Mouse (Mus musculus): ENCODE measurements around the gene Lrrc25.

Gene Lrrc25

GRCm38 (mm10) chr8:70648921-70649320 lies 33.0 kb downstream of the Lrrc25 start:
- no peak for DNase-seq

- peak; percentile 82 to 89 for DNase-seq
These were observed 33.4 kb downstream of the Lrrc25 start for GRCm38 (mm10) chr8:70649324-70649723.

DNA sequence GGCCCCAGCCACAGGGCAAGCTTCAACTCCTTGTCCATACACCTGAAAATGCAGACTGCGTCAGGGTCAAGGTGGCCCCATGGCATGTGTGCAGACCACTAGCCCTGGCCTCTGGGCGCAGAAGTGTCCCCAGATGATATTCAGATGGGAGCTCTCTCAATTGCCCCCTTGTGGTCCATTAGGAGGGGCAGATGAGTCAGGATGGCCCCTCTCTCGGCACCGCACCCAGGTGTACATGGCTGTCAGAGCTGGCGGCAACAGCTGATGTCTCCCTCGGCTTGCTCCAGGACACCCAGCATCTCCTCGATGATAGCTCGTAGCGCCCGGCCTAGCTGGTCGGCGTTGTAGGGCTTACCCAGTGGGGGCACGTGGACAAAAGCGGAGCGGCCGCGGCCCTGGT lies 34.4 kb downstream of the Lrrc25 start:
- DNase-seq: no peak

DNA sequence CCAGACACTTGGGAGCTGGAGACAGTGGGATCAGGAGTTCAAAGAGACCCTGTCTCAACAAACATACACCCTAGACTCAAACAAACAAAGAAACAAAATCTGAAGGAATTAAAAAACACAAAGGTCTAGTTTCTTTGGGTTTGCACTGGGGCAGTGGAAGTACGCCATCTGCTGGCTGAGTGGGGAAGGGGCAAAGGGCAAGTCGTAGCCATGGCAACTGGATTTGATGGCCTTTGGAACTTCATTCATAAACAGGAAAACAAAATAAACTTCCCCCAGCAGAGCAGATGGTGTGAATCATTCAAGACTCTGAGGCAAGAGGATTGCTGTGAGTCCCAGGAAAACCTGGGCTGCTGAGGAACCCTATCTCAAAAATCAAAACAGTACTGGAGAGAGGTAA lies 37.3 kb downstream of the Lrrc25 start:
- peak; percentile 78 to 83 for DNase-seq

DNA sequence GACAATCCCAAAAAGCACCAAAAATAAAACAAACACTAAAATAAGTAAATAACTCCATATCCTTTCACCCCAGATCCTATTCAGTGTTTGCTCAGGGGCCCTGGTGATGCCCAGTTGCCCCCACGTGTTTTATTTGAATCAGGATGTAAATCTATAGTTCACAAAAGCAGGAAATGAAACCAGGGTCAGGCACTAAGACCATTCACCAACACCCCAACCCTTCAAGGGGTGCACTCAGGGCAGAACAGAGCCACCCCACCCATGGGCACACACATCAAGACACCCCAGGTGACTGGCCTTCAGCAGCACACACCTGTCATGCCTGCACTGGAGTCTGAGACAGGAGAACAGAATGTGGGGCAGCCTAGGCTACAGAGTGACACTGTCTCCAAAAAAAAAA lies 38.2 kb downstream of the Lrrc25 start:
- DNase-seq: no peak

DNA sequence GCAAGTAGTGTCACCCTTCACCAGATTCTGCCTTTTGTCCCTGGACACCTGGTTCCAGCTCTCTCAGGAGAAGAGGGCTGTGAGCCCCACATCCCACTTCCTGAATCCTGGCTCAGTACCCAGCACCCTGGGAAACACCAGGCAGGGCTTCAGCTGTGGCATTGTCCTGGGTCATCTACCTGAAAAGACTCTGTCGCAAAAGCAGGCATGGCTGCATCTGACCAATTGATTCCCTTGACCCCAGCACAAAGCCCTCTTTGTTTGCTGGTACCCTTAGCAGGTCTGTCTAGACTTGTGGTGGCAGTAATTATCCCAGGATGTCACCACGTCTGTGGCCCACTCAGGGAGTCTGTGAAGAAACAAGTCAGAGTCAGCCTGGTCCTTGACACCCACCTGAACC lies 39.5 kb downstream of the Lrrc25 start:
- no peak for DNase-seq

DNA sequence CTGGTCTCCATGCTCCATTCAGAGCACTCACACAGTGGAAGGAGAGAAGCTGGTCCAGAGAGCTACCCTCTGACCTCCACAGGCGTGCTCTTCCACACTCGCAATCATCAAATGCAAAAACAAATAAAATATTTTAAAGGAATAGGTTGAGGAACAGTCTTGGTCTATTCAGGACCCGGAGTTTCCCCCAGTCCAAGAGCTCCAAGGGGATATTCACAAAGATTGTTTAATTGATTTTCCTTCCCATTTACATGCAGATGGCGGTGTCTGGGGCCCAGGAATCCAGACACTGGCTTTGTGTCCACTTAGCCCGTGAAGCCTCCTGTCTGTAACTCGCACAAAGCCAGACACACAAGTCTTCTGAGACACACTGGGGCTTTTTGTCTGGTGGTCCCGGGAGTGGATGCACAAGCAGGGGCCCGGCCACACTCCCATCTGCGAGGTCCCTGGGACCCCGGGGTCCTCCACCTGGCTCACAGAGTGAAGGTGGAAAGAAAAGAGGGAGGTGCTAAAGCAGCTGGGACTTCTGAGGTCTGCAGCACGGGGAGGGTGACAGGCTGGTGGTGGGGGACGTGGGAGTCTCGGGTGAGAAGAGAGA lies 40.3 kb downstream of the Lrrc25 start:
- DNase-seq: no peak

DNA sequence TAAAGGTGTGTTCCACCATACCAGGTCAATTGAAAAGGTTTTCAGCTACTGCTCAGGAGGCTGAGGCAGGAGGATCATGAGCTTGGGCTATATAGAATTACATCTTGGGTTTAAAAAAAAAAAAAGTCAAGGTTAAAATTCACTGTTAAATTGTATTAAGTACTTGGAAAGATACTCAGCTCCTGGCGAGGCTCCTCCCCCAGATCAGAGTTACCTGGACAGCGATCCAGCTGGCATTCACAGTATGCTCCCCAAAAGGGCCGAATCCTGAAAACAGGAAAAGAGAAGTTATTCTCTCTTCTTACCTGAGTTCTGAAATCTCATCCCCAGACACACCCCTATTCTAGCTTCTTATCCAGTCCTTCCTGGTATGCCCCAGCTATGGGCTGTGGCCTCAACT lies 41.3 kb downstream of the Lrrc25 start:
- no peak for DNase-seq

DNA sequence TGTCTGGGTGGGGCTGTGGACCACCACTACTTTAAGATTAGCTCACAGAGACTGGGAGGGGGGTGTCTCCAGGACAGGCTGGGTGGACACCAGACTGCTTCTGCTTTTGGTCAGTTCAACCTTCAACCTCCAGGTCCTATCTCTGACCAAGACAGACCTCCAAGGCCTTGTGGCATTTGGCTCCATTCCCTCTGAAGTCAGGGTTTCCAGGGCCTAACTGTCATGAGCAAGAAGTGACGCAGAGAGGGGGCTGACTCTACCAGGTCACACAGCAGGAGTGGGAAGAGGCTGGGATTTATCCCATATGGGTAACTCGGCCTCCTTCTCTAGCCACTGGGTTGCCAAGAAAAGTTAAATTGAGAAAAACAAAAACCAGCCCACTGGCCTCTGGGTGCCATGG lies 41.8 kb downstream of the Lrrc25 start:
- DNase-seq: no peak

DNA sequence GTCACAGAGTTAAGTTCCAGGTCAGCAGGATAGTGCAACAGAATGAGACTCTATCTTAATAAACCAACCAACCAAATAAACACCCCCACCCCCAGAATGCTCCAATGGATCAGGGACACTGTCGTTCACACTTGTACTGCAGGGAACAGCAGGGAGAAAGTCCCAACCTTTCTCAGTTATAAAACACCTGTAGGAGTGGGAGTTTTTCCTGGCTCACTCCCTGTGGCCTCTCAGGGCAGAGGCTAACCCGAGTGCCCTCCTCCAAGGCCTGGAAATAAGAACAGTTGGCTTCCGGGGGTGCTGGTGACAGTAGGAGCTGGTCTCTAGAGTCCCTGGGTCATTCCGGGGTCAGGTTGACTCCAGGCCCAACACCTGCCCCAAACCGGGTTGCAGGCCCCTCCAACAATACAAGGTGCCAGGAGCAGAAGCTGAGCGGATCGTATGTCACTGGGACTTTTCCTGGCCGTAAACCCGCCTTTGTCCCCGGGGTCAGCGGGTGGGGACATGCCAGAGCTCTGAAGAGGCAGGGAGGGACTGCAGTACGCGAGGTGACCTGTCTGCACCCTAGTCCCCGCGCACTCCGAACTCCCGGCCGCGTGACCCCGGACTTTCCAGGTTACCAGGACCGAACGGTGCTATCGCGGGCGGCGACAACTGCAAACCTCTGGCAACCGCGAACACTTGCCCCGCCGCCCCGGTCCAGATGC lies 43.1 kb downstream of the Lrrc25 start:
- no peak for DNase-seq

GRCm38 (mm10) chr8:70659604-70660272 lies 43.8 kb downstream of the Lrrc25 start:
- DNase-seq: peak; percentile 98

GRCm38 (mm10) chr8:70660273-70660725 lies 44.3 kb downstream of the Lrrc25 start, which contains the start of gene Pgpep1:
Gene Pgpep1, minus strand, starts transcription at chr8:70660388.
- peak; percentile 61 to 77 for DNase-seq

GRCm38 (mm10) chr8:70663691-70664090 lies 47.7 kb downstream of the Lrrc25 start:
- no peak for DNase-seq

GRCm38 (mm10) chr8:70664631-70665030 lies 48.7 kb downstream of the Lrrc25 start:
- no peak for DNase-seq

- peak in 1 of 2 experiments; percentile 67 for DNase-seq
These were observed 49.6 kb downstream of the Lrrc25 start for GRCm38 (mm10) chr8:70665599-70665998.

DNA sequence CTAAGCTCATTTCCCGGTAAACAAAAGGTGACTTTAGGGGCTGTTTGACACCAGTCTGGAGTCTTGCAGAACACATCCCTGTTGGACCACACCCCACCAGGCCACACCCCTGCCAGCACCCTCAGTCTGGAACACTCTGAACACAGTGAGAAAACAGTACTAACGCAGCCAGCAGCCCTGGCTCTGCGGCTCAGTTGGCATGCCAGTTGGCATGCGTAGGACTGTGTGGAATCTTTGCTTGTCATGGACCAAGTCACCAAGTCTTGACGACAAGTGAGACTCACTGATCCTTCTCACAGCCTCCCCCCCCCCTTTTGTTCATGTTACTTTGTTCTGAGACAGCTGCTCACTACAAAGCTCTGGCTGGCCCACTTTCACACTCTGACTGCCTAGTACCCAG lies 51.1 kb downstream of the Lrrc25 start:
- no peak for DNase-seq

Measured in kidney, postnatal 4 days (tissue).